Mouse (Mus musculus): ENCODE measurements around the gene Itgb1bp1. TPM values are rescaled to one million over a fixed set of nuclear protein-coding genes. Genes with fewer than 3 reads are reported as not detected.

Gene Itgb1bp1
- polyA plus RNA-seq, 1 experiment: not detected

DNA sequence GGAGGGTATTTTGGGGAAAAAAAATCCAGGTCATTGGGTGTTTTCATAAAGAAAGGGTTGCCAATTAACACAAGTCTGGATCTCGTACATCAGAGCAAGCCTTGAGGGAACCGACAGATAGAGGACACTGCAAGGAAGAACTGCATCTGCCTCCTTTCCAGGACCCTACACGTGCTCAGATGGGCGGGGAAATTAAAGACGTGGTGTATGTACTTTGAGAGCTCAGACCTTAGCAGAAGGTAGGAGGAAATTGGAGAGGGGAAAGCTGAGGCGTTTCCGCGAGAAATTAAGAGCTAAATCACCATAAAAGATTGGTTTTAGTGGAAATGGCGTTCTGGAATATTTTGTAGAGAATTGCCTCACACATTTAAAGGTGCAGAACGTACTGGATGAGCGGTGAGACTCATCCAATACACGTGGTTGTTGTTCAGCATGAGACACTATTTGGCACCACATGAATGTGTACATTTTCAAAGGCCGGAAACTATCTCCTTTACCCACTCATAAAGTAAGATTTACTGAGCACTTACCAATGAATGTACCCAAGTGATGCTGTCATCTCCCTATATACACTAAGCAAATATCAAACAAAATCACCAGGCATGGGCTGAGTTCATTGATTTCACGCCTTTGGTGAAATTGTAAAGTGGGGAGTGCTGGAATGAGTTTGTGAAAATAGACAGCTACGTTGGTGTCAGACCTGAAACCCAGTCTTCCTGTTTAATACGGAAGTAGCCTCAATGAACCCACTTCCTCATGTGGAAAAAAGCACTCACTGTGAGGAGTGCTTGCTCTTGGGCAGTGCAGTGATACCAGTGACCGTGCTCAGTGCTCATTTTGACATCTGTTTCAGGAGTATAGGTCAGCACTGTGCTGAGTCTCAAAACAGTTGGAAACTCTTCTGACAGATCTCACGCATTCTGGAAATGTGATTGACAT, 897 bp upstream of the Itgb1bp1 start:
- TF ChIP-seq POLR2A (IDR thresholded peaks at IDR 0.05; ENCODE audit: insufficient read depth, low read depth, low read length): no peak
- peak overlapping the region; percentile 67 for H3K4me3 ChIP-seq (ENCODE audit: insufficient read depth, low read depth, low read length)
- no peaks in the 10 kb centered on the region; the same call in 1 of the 2 replicates for H3K4me1 ChIP-seq (ENCODE audit: control insufficient read depth, insufficient read depth, low read length)
- peak overlapping the region; percentile 57 for H3K27ac ChIP-seq (ENCODE audit: insufficient read depth, low read depth, low read length)
- 27% methylated on average over 18 of the region's 18 CpGs for WGBS

DNA sequence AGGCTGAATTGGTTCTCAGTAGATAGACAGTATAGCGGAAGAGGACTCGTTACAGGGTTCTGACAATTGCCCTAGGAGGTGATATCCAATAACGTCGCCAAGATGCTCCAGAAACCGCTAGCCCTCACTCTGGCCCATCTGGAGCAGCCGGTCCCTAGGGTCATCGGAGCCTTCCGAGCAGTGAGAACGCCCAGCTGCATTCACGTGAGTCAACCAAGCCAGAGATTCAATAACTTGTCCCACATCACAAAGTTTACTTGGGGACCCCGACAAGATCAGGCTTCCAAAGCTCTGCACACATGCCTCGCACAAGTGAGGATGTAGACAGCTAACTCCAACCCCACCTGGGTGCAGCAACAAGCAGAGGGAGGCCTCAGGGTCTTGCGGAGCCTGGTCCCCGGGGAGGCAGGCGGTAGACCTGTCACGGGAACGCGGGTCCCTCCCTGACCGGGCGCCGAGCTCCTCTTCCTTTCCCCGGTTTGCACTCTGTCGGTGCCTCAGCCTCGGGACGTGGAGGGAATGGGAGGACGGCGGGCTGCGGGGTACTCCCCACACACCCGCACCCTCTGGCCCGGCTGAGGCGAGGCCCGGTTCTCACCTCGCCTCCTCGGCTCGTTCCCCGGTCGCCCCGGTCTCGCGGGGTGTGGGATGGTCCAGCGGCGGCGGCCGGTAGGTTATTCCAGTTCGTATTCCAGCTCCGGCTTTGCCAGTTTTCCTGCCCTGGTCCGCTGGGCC, 409 bp downstream of the Itgb1bp1 start:
- WGBS: 1% methylated on average over 47 of the region's 47 CpGs
- Histone ChIP-seq H3K4me1 (ENCODE audit: control insufficient read depth, insufficient read depth, low read length) (no peaks in the 10 kb centered on the region; the same call in 1 of the 2 replicates), H3K4me3 (ENCODE audit: insufficient read depth, low read depth, low read length) (peak overlapping the region; percentile 67), H3K27ac (ENCODE audit: insufficient read depth, low read depth, low read length) (peak overlapping the region; percentile 50)
- TF ChIP-seq POLR2A (IDR thresholded peaks at IDR 0.05; ENCODE audit: insufficient read depth, low read depth, low read length): peak; percentile 5; the same call in 1 of the 2 replicates
- no peak for TF ChIP-seq CTCF (IDR thresholded peaks at IDR 0.05; ENCODE audit: insufficient read depth, low read depth, low read length)

DNA sequence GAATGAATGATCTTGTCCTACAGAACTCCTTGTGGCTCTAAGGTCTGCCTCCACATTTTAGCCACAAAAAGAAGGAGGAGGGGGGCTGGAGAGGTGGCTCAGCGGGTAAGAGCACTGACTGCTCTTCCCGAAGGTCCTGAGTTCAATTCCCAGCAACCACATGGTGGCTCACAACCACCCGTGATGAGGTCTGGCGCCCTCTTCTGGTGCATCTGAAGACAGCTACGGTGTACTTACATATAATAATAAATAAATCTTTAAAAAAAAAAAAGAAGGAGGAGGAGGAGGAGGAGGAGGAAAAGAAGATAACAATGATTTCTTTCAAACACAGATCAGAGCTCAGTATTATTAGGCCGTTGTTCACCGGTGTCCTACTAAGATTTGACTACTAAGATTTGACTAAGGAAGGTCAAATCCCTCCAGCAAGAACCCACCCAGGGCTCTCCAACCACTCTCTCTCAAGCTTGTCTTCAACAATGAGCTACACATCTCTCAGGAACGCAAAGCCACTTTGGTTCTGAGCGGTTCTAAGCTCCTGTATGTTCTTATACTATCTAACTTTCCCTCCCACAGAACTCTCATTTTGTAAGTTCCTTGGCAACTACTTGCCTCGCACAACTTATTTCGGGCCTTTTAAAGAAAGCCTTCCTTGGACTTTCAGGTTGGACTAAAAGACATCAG, 1.2 kb downstream of the Itgb1bp1 start, which contains the start of gene Cpsf3:
Gene Cpsf3, plus strand, starts transcription at position 631 of the 681 bp plus-strand sequence.
- peak within 1 kb of the TSS; percentile 67 for H3K4me3 ChIP-seq (ENCODE audit: insufficient read depth, low read depth, low read length)
- TF ChIP-seq POLR2A (IDR thresholded peaks at IDR 0.05; ENCODE audit: insufficient read depth, low read depth, low read length): no peak
- TF ChIP-seq CTCF (IDR thresholded peaks at IDR 0.05; ENCODE audit: insufficient read depth, low read depth, low read length): no peak
- H3K27ac ChIP-seq (ENCODE audit: insufficient read depth, low read depth, low read length): peak within 1 kb of the TSS; percentile 57
- no peaks in the 10 kb centered on the region; the same call in 1 of the 2 replicates for H3K4me1 ChIP-seq (ENCODE audit: control insufficient read depth, insufficient read depth, low read length)
- 48% methylated on average over 11 of the region's 11 CpGs for WGBS

DNA sequence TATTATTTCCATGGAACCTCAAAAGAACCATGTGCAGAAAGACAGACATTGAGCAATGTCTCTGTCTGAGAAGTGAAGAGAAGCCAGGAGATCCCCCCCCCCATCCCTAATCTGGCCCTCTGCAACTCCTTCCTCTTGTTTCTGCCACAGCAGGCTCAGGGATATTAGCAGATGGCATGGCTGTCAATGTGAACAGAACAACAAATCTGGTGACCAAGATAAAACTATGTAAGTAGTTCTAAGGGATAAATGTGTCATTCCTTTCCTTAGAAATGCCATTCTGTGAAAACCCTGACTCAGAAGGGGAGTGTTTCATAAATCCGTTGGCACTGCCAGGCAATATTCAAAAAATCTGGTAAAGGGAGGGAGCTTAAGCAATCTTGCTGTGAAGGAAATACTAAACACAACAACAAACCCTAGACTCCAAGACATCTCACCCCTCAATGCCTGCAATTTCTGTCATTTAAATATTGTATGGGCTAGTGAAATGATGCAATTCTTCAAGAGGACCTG, 8.7 kb downstream of the Itgb1bp1 start:
- H3K27ac ChIP-seq (ENCODE audit: insufficient read depth, low read depth, low read length): no peak overlapping the region
- no peak overlapping the region for H3K4me3 ChIP-seq (ENCODE audit: insufficient read depth, low read depth, low read length)
- H3K4me1 ChIP-seq (ENCODE audit: control insufficient read depth, insufficient read depth, low read length): no peaks in the 10 kb centered on the region
- WGBS: 78% methylated on average over 1 of the region's 1 CpGs
- no peak for TF ChIP-seq POLR2A (IDR thresholded peaks at IDR 0.05; ENCODE audit: insufficient read depth, low read depth, low read length)
- no peak for TF ChIP-seq CTCF (IDR thresholded peaks at IDR 0.05; ENCODE audit: insufficient read depth, low read depth, low read length)

DNA sequence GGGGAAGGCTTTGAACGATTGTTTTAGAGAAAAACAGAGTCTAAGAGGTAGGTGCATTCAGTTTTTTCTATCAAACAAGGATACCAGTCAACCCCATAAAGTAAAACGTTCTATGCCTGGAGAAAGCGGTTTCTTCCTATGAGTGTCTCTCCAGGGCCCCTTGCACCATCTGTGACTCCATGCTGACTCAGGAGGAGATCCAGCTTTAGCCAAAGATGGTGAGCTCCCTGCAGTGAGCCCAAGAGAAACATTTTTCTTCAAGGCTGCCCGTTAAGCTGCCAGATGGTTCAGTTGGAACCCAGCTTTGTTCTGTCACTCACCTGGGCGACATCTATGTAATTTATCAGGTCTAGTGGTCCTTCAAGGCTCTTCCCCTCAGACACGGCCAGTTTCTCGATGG, 11.6 kb downstream of the Itgb1bp1 start:
- Histone ChIP-seq H3K4me3 (ENCODE audit: insufficient read depth, low read depth, low read length) (no peak overlapping the region), H3K4me1 (ENCODE audit: control insufficient read depth, insufficient read depth, low read length) (no peaks in the 10 kb centered on the region), H3K27ac (ENCODE audit: insufficient read depth, low read depth, low read length) (no peak overlapping the region)
- no peak for TF ChIP-seq POLR2A (IDR thresholded peaks at IDR 0.05; ENCODE audit: insufficient read depth, low read depth, low read length)
- TF ChIP-seq CTCF (IDR thresholded peaks at IDR 0.05; ENCODE audit: insufficient read depth, low read depth, low read length): no peak
- WGBS: 85% methylated on average over 7 of the region's 7 CpGs

DNA sequence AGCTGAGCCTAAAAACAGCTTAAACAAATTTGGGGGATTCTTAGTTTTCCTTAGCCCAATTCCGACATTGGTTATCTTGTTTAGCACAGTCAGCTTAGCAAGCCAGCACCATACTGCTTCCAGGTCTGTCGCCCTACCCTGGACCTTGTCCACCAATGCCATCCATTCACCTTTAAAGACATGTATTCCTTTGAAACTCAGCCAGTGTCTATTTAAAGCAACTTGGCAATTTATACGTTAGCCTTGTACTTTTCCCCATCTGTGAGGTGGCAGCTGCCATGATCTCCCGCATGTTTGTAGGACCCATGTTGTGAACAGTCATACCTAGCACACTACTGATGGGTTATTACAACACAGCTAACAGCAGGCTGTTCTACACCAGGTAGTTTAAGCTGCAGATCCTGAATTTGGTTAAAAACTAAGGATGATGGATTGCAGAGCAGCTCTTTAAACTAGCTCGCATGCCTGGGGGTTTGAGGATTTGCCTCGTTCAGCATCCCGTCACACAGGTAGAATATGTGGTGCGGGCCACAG, 17.9 kb downstream of the Itgb1bp1 start:
- H3K27ac ChIP-seq (ENCODE audit: insufficient read depth, low read depth, low read length): no peak overlapping the region
- WGBS: 90% methylated on average over 8 of the region's 8 CpGs
- no peak for TF ChIP-seq POLR2A (IDR thresholded peaks at IDR 0.05; ENCODE audit: insufficient read depth, low read depth, low read length)
- no peak for TF ChIP-seq CTCF (IDR thresholded peaks at IDR 0.05; ENCODE audit: insufficient read depth, low read depth, low read length)
- H3K4me1 ChIP-seq (ENCODE audit: control insufficient read depth, insufficient read depth, low read length): peaks cover 2% of the 10 kb centered on the region
- H3K4me3 ChIP-seq (ENCODE audit: insufficient read depth, low read depth, low read length): no peak overlapping the region

DNA sequence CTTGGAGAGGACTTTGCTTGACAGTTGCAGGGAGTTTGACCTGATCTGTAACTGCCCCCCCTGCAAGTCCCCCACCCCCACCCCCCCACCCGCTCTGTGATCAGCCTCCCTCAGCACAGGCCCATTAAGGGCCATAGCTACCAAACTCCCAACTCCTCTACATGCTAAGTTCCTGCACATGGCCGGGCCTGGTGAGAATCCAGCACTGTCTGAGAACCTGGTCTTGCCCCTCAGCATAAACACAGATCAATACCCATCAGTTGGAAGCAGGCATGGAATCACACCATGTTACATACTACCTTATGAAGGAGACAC, 19.3 kb downstream of the Itgb1bp1 start:
- Histone ChIP-seq H3K4me1 (ENCODE audit: control insufficient read depth, insufficient read depth, low read length) (peaks cover 2% of the 10 kb centered on the region), H3K27ac (ENCODE audit: insufficient read depth, low read depth, low read length) (no peak overlapping the region), H3K4me3 (ENCODE audit: insufficient read depth, low read depth, low read length) (no peak overlapping the region)
- WGBS: 88% methylated on average over 2 of the region's 2 CpGs
- TF ChIP-seq POLR2A (IDR thresholded peaks at IDR 0.05; ENCODE audit: insufficient read depth, low read depth, low read length): no peak
- no peak for TF ChIP-seq CTCF (IDR thresholded peaks at IDR 0.05; ENCODE audit: insufficient read depth, low read depth, low read length)

DNA sequence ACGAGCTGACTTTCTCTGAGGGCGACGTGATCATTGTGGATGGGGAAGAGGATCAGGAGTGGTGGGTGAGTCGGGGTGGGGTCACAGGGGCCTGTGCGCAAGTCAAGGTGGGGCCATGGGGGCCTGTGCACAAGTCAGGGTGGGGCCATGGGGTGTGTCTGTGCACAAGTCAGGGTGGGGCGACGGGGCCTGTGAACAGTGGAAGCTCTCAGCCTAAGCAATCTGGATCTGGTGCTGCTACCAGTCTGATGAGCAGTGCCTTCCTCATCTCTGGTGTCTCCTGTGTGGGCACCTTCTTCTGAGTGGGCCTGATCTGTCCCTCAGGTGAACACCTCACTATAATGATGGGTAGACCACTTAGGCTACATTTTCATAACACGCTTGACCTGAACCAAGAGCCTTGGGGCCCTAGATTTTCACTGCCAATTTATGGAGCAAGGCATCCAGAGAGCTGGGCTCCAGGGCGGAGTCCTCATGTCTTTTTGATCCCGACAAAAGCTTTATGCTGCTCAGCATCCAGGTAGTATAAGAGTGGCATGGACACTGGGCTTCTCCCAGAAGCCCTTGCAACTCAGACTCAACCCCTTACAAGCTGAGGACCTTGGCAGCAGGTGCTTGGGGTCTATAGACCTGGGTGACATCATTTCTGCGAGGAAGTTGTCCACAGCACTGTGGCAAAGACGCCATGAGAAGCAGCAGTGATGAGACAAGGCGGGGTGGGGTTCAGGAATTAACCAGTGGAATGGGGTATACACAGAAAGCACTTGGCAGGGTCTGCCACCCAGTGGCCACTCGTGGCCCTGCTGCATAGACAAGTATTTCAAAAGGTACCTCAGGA, 19.9 kb downstream of the Itgb1bp1 start:
- WGBS: 71% methylated on average over 14 of the region's 14 CpGs
- H3K27ac ChIP-seq (ENCODE audit: insufficient read depth, low read depth, low read length): no peak overlapping the region
- peak; percentile 77 for TF ChIP-seq CTCF (IDR thresholded peaks at IDR 0.05; ENCODE audit: insufficient read depth, low read depth, low read length)
- no peak for TF ChIP-seq POLR2A (IDR thresholded peaks at IDR 0.05; ENCODE audit: insufficient read depth, low read depth, low read length)

More for the DNA sequence above, 19.9 kb downstream of the Itgb1bp1 start:
- H3K4me3 ChIP-seq (ENCODE audit: insufficient read depth, low read depth, low read length): no peak overlapping the region
- peaks cover 2% of the 10 kb centered on the region for H3K4me1 ChIP-seq (ENCODE audit: control insufficient read depth, insufficient read depth, low read length)
